Mouse (Mus musculus) myocyte (in vitro differentiated cells): Measurements from ENCODE around the gene Mfng.

ENCODE experiments used
- CEBPB ChIP-seq: IDR thresholded peaks from 2 replicates; pipeline ENCODE4 v1.6.1; 2011; ENCODE audit warnings: mild to moderate bottlenecking, moderate library complexity; ENCODE audit not compliant: poor library complexity, insufficient read depth, severe bottlenecking
- E2F4 ChIP-seq: IDR thresholded peaks from one replicate; pipeline ENCODE4 v1.6.1; 2011; ENCODE audit warnings: mild to moderate bottlenecking, control low read depth, moderate library complexity; ENCODE audit not compliant: insufficient read depth
- MAX ChIP-seq: IDR thresholded peaks from one replicate; pipeline ENCODE4 v1.6.1; 2011; ENCODE audit warnings: low read depth, mild to moderate bottlenecking, control low read depth
- MYOD1 ChIP-seq, 3 experiments: IDR thresholded peaks; one replicate each; pipeline ENCODE4 v1.6.1; 2011; ENCODE audit warnings: control low read depth in 2 of 3, low read depth in 2 of 3, mild to moderate bottlenecking in 2 of 3, moderate library complexity in 1 of 3; ENCODE audit not compliant: insufficient read length in 2 of 3, control insufficient read depth in 1 of 3
- MYOG ChIP-seq, 3 experiments: IDR thresholded peaks; one replicate each; pipeline ENCODE4 v1.6.1; 2011; ENCODE audit warnings: control low read depth in 2 of 3, low read depth in 2 of 3, mild to moderate bottlenecking in 2 of 3; ENCODE audit not compliant: insufficient read length in 2 of 3, control insufficient read depth in 1 of 3, insufficient read depth in 1 of 3
- POLR2A ChIP-seq: IDR thresholded peaks from one replicate; pipeline ENCODE4 v1.6.1; 2011; ENCODE audit warnings: low read depth, mild to moderate bottlenecking, control low read depth, moderate library complexity; ENCODE audit not compliant: insufficient read length
- POLR2AphosphoS2 ChIP-seq: IDR thresholded peaks from one replicate; pipeline ENCODE4 v1.6.1; 2011; ENCODE audit warnings: low read depth, control low read depth; ENCODE audit not compliant: insufficient read length
- REST ChIP-seq: IDR thresholded peaks from one replicate; pipeline ENCODE4 v1.6.1; 2011; ENCODE audit warnings: mild to moderate bottlenecking, control low read depth, moderate library complexity; ENCODE audit not compliant: insufficient read depth, insufficient read length
- SRF ChIP-seq: IDR thresholded peaks from one replicate; pipeline ENCODE4 v1.6.1; 2011; ENCODE audit warnings: low read depth; ENCODE audit not compliant: control insufficient read depth, insufficient read length
- TCF12 ChIP-seq: IDR thresholded peaks from one replicate; pipeline ENCODE4 v1.6.1; 2011; ENCODE audit warnings: mild to moderate bottlenecking, control low read depth; ENCODE audit not compliant: poor library complexity, insufficient read depth, severe bottlenecking
- TCF3 ChIP-seq: IDR thresholded peaks from one replicate; pipeline ENCODE4 v1.6.1; 2011; ENCODE audit warnings: low read depth, control low read depth; ENCODE audit not compliant: insufficient read length
- USF1 ChIP-seq: IDR thresholded peaks from one replicate; pipeline ENCODE4 v1.6.1; 2011; ENCODE audit warnings: low read depth, mild to moderate bottlenecking, control low read depth, moderate library complexity

GRCm38 (mm10) chr15:78796196-78797059 lies 23.2 kb upstream of the Mfng start:
- TF ChIP-seq POLR2A (no peak), MAX (no peak), MYOD1 (IDR thresholded peaks at IDR 0.05; ENCODE audit: control insufficient read depth in 1 of 3, insufficient read length in 2 of 3, low read depth in 2 of 3) (peak; percentile 62 to 97 (median 94)), USF1 (no peak), CEBPB (no peak), TCF3 (peak; percentile 90), SRF (peak; percentile 38), POLR2AphosphoS2 (no peak), TCF12 (peak; percentile 90), E2F4 (no peak), REST (no peak), MYOG (IDR thresholded peaks at IDR 0.05; ENCODE audit: control insufficient read depth in 1 of 3, insufficient read depth in 1 of 3, insufficient read length in 2 of 3, low read depth in 2 of 3) (peak; percentile 81 to 94 (median 86))
